Mouse (Mus musculus) bone marrow macrophage, adult 2 months (primary cell): ENCODE measurements around the gene Atp5d. TPM values are rescaled to one million over a fixed set of nuclear protein-coding genes. Genes with fewer than 3 reads are reported as not detected.

Experiments used
- H3K27ac ChIP-seq: 2 replicates; pipeline ENCODE4 v1.5.1; 2012; ENCODE audit warnings: low read depth, low read length; ENCODE audit not compliant: insufficient read depth
- H3K4me1 ChIP-seq: 2 replicates; pipeline ENCODE4 v1.6.1; 2012; ENCODE audit warnings: low read length; ENCODE audit not compliant: control insufficient read depth, insufficient read depth
- H3K4me3 ChIP-seq: 2 replicates; pipeline ENCODE4 v1.5.1; 2012; ENCODE audit warnings: mild to moderate bottlenecking, low read length, moderate library complexity; ENCODE audit not compliant: insufficient read depth
- CTCF ChIP-seq: IDR thresholded peaks from 2 replicates; pipeline ENCODE4 v1.5.1; 2012; ENCODE audit warnings: low read depth, mild to moderate bottlenecking, low read length, moderate library complexity
- POLR2A ChIP-seq: IDR thresholded peaks from 2 replicates; pipeline ENCODE4 v1.6.1; 2012; ENCODE audit warnings: mild to moderate bottlenecking, low read depth, low read length, borderline replicate concordance
- polyA plus RNA-seq: library from polyadenylated mRNA; stranded (reverse); fragments of >200 nt; gene quantifications from 2 replicates; pipeline ENCODE4 v1.2.4, GENCODE M21; 2012; ENCODE audit not compliant: missing spikeins, insufficient read depth, insufficient read length

Gene Atp5d
- polyA plus RNA-seq, 1 experiment: 198 TPM

DNA sequence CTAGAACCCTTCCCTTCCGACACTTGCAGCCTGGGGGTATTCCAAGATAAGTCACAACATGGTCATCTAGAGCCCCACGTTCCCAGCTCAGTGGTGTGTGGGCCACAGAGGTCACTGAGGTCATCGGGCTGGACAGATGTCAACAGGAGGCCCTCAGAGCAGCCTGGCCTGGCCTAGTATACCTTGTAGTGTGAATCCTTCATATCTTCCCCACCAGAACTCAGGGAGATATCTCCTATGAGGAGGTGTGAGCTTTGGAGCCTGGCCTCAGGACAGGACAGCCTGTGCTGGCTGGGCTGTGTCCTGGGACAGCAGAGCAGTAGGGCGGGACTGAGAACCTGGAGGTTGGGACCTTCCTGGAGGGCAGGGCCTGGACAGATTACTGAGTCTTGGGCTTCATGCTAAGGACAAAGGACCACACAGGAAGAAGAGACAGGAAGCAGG, 8.2 kb downstream of the Atp5d start:
- H3K27ac ChIP-seq: no peak overlapping the region
- 0 out of 2 replicates have a peak, but pooled peaks cover 2% of the 10 kb centered on the region for H3K4me1 ChIP-seq
- no peak overlapping the region for H3K4me3 ChIP-seq
- TF ChIP-seq CTCF: no peak
- no peak for TF ChIP-seq POLR2A

DNA sequence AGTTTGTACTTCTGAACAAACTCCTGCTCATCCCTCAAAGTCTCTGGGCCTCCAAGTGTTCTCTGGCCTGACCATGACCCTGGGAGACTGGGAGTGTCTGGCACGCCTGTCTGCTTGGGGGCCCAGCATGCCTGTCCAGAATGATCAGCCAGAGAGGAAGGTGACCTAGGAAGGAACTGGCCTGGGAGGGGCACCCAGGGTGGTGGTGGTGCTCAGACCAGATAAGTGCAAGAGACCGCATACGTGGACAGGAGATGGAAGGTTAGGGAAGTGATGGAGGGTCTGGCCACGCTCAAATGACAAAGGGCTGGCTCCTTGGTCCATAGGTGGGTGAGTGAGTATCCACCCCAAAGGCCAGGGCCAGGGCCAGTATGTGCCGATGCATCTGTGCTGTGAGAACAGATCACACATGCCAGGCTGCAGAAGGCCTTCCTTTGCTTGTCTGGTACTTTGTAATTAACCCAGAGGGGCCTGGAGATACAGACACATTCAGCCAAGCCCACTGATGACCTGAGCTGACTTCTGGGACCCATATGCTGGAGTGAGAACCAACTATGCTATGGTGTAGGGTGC, 8.8 kb downstream of the Atp5d start:
- no peak for TF ChIP-seq POLR2A
- no peak for TF ChIP-seq CTCF
- Histone ChIP-seq H3K4me1 (0 out of 2 replicates have a peak, but pooled peaks cover 2% of the 10 kb centered on the region), H3K4me3 (no peak overlapping the region), H3K27ac (peak overlapping the region; percentile 61)

DNA sequence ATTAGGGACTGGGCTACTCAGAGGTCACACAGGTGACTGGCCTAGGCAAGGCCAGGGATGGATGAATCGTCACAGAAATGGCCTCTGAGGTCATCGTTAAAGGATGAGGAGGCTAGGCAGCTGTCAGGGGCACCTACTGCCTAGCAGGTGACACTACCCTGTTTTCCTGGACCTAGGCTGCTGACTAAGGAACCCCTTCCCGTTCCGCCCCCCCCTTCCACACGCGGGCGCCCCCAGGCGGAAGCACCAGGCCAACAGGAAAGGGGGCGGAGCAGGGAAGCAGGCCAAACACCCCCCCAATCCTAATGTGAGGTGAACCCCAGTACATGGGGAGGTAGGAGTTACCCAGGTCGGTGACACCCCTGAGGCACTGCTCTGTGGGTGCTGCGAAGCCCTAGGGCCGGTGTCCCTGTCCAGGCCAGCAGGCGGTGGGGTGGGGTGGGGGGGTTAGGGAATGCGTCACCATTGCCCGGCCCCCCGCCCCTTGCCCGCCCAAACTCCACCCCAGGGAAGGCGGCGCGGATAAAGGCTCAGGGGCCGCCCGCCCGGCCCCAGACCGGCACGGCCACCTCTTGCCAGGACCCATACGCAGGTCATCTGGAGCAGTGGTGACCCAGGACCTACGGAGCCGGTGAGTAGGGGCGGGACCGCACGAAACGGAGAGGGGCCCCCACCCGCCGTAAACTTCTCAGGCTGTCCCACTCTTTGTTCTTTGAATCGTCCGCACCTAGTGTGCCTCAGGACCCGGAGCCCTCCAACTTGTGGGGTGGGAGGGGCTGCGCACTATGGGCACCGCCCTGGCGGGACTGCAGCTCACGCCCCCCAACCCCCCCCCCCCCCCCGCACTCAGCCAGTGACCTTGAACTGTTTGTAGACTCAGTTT, 9.5 kb downstream of the Atp5d start, which contains the start of gene Midn:
Gene Midn, plus strand, starts transcription at position 554 of the 883 bp plus-strand sequence.
- H3K4me1 ChIP-seq: peaks cover 6% of the 10 kb centered on the region
- TF ChIP-seq CTCF (no peak), POLR2A (no peak; the same call in 1 of the 2 replicates)
- H3K27ac ChIP-seq: peak within 1 kb of the TSS; percentile 86
- H3K4me3 ChIP-seq: peak within 1 kb of the TSS; percentile 66

DNA sequence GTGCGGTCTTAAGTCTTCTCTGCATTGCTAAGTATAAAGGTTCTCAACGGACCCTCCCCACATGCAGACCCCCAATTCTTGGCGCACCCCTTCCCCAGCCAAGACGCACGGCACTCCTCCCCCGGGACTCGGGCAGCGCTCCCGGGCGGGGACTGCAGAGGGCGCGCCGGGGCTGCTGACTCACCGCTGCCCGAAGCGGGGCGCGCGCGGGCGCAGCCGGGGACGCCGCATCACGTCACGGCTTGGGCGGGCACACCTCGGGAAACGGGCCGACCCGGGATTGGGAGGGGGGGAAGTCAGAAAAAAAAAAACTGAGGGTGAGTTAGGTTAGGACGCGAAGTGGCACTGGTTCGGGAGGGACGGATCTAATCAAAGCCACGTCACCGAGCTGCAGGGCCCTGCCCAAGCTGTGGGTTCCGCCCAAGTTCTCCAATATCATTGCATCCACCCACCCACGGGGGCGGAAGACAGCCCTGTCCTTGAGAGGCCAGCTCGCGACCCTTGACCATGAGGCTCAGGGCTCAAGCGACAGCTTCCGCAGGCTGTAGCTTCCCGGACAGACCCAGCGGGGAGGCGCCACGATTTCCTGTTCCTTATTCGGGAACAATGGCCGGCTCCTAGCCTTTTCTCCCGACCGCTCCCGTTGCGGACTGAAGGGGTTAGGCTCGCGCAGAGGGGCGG, 10.3 kb downstream of the Atp5d start:
- H3K4me3 ChIP-seq: peak overlapping the region; percentile 66
- H3K27ac ChIP-seq: peak overlapping the region; percentile 86
- H3K4me1 ChIP-seq: peaks cover 11% of the 10 kb centered on the region
- no peak; the same call in 1 of the 2 replicates for TF ChIP-seq POLR2A
- TF ChIP-seq CTCF: peak; percentile 36; the same call in 1 of the 2 replicates

DNA sequence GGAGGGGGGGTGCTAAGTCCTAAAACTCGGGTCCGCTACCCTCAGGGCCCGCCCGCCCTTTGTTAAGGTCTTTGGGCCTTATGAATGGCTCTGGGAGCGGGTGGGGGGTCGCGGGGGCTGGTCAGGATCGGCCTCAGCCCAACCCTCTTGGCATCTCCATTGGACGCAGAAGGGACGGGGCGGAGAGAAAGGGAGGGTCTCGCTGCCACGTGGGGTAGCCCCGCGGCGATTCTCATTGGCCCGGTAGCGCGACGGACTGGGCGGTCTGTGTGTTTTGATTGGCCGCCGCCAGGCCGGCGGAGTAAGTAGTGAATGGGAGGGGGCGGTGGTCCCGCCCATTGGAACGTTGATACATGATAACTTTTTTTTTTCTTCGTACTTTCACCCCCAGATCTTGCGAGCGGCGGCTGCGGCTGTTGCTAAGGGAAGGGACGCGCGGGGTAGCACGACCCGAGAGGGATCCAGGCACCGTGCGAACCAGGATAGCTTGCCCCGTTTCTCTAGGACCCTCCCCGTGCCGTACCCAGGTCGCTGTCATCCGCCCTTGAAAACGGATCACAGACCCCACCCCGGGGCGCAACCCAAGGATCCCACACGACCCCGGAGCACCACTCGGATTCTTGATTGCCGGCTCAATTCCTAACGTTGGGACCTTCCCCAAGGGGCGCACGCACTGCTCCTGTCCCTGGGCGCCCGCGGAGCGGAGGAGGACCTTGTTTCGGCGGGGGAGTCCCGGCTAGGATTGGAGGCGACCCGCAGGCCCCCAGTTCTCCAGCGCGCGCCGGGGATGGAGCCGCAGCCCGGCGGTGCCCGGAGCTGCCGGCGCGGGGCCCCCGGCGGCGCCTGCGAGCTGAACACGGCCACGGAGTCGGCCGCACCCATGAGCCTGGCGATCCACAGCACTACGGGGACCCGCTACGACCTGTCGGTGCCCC, 11.1 kb downstream of the Atp5d start:
- peak overlapping the region; percentile 86 for H3K27ac ChIP-seq
- H3K4me3 ChIP-seq: peak overlapping the region; percentile 73
- TF ChIP-seq POLR2A (no peak), CTCF (no peak)
- H3K4me1 ChIP-seq: peaks cover 11% of the 10 kb centered on the region

DNA sequence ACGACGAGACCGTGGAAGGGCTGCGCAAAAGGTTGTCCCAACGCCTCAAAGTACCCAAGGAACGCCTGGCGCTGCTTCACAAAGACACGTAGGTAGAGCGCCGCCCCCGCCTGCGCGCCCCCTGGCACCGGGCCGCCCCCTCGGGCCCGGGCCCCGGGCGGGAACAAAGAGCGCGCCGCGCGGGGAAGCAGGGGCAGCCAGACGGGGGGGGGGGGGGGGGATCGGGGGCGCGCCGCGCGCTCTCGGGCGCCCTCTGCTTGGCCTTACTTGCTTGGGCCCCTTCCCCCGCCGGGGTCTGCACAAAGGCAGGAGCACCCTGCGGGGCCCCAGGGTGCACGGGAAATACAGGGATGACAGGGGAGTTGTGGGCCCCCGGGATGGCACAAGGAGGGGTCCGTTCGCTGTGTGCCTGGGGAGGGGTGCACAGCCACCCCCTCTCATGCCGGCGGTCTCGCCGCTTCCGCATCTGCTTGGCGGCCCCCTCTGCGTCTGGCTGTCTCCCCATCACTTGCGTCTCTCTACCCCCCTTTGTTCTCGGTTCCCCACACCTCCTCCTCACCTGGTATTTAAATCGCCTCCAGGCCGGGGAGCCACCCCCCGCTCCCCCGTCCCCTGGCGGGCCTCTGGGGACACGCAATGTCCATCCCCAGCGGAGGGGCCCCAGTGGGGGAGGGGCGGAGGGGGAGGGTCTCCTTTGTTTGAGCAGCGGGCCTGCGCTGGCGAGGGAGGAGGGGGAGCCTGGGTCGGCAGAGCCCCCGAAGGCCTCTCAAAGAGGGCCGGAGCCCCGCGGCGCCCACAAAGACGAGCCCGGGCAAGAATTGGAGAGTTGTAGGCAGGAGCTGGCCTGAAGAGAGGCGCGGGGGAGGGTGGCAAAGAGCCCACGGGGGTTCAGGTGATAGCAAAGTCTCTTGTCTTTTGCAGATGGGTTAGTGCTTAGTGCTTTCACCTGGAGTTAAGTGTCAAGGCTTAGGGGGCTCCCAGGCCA, 12.1 kb downstream of the Atp5d start:
- Histone ChIP-seq H3K4me3 (peak overlapping the region; percentile 73), H3K27ac (peak overlapping the region; percentile 94), H3K4me1 (peaks cover 19% of the 10 kb centered on the region)
- TF ChIP-seq POLR2A: no peak

DNA sequence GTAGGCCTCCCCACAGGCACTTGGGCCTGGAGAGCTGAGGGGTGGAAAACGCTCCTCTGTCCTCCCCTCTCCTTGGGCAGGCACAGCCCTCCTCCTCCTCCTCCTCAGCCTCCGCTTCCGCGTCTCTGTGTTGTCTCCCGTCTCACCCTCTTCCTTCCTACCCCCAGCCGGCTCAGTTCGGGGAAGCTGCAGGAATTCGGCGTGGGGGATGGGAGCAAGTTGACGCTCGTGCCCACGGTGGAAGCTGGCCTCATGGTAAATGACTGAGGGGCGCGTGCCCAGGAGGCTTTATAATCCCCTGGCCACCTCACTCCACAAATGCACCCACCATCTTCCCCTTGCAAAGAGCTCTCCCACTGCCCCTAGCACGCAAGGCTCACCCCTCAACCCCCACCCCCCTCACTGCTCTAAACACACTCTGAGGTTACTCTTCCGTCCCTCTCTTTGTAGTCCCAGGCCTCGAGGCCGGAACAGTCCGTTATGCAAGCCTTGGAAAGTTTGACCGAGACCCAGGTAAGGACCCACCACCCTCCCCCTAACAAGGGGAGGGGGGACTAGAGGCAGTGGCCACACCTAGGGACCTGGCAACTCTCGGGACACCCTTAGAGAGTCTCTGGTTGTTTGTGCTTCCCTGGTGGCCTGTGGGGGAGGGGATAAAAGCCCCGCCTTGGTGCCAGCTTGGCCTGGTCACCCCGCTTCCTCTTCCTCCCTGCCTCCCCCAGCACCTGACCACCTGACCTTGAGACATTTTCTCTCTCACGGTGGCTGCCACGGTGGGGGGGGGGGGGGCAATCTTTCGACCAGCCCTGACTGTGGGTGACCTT, 13.0 kb downstream of the Atp5d start:
- Histone ChIP-seq H3K4me3 (peak overlapping the region; percentile 73), H3K27ac (peak overlapping the region; percentile 94), H3K4me1 (peaks cover 27% of the 10 kb centered on the region)
- TF ChIP-seq CTCF (no peak), POLR2A (no peak)
